ENCODE assay signal across 10 mouse cellular contexts in the genomic region with DNA sequence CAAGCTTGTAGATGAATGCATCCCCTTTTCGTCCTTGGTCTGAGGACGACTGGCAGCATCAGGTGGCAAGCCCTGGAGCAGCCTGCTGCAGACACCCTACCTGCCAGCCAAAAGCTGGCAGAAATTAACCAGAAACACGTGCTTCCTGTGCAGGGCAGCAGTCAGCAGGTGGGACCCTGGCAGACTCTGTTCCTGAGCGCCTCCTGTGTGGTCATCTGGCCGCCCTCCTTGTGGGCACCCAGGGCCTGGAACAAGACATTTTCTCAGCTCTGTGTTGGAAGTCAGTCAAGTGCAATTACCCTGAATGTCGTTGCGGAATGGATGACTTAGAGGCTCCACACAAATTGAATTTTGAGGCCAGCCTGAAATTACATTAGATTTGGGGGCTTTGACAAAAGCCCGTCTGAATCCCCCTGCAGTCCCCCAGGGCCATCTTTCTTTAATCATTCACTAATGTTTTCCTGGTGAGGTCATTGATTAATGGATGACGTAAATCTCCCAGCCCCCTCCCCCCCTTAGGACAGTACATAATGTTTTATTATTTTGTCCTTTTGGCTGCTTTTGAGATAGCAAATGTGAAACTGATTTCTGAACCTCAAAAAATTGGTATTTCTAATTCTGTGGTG.
A peak's percentile ranks its signal among the peaks of the same experiment; 100 is the strongest.
DNase-seq lines count a peak whose midpoint lies in the region.
"Had no signal": no experiment of that assay in that cellular context is flagged by ENCODE, and none has a peak within 500 bp of the region (broad histone marks: within the 10 kb centered on the region; RNA-seq: fewer than 3 reads in every experiment).

No protein-coding gene starts in this region.

- peak; percentile 41 for DNase-seq in embryo, embryonic 11 days
- DNase-seq in embryo, embryonic 9.5 days (ENCODE audit: extremely low spot score) = no peak
- peak; percentile 6 for DNase-seq in cerebellum, adult 11 months
- peak; percentile 25 for DNase-seq in forelimb bud, embryonic 11.5 days (ENCODE audit: low read depth, low spot score)
- peak; percentile 16 to 40 for DNase-seq in kidney, postnatal 36 days
- DNase-seq in ovary, postnatal 14 days (ENCODE audit: low spot score) = no peak
- DNase-seq in layer of hippocampus, adult 9-10 months (ENCODE audit: low spot score) = no peak
- DNase-seq in urinary bladder, postnatal 36 days (ENCODE audit: low spot score in 2 of 2) = no peak
- DNase-seq: heart, adult 11 months; lung, adult 2 months had no signal

Comparison
In these comparisons a context has a peak if more than half of its experiments do, and no peak if none do; other contexts are left out.
1. DNase-seq: peak in embryo, embryonic 11 days (single experiment), cerebellum, adult 11 months (single experiment), forelimb bud, embryonic 11.5 days (single experiment) and kidney, postnatal 36 days (2 of 2); none in embryo, embryonic 9.5 days (single experiment), ovary, postnatal 14 days (single experiment), layer of hippocampus, adult 9-10 months (single experiment) and urinary bladder, postnatal 36 days (0 of 2).